Mouse (Mus musculus) kidney, adult 2 months (tissue): ENCODE data around the gene Hdc. TPM values are rescaled to one million over a fixed set of nuclear protein-coding genes. Genes with fewer than 3 reads are reported as not detected.

Experiments used
- DNase-seq: peaks from one replicate; pipeline ENCODE4 v3.0.0; 2021
- H3K27ac ChIP-seq: fragments of 200-500 bp; 2 replicates; pipeline ENCODE4 v1.5.1; 2012; ENCODE audit warnings: low read depth, low read length, control low read depth, inconsistent platforms; ENCODE audit not compliant: insufficient read depth
- H3K27me3 ChIP-seq: fragments of 200-500 bp; replicated peaks from 2 replicates; pipeline ENCODE4 v1.6.1; 2012; ENCODE audit warnings: mild to moderate bottlenecking, moderate library complexity, low read length, inconsistent platforms; ENCODE audit not compliant: control insufficient read depth, insufficient read depth
- H3K36me3 ChIP-seq: fragments of 200-500 bp; 2 replicates; pipeline ENCODE4 v1.6.1; 2012; ENCODE audit warnings: mild to moderate bottlenecking, moderate library complexity, low read length, inconsistent platforms; ENCODE audit not compliant: control insufficient read depth, insufficient read depth
- H3K4me1 ChIP-seq: fragments of 200-500 bp; 2 replicates; pipeline ENCODE4 v1.6.1; 2011; ENCODE audit warnings: low read length; ENCODE audit not compliant: control insufficient read depth, insufficient read depth
- H3K4me3 ChIP-seq: fragments of 200-500 bp; 2 replicates; pipeline ENCODE4 v1.5.1; 2011; ENCODE audit warnings: mild to moderate bottlenecking, low read depth, low read length, control low read depth; ENCODE audit not compliant: insufficient read depth
- CTCF ChIP-seq: fragments of 200-500 bp; conservative IDR thresholded peaks from 2 replicates; pipeline ENCODE4 v1.5.1; 2011; ENCODE audit warnings: low read depth, mild to moderate bottlenecking, control low read depth, low read length, moderate library complexity, mixed read lengths; ENCODE audit not compliant: insufficient read depth, insufficient read length
- POLR2A ChIP-seq: fragments of 200-500 bp; IDR thresholded peaks from one replicate; pipeline ENCODE4 v1.6.1; 2011; ENCODE audit warnings: low read depth, low read length, control low read depth
- WGBS: fragments of 180-500 bp; shearing (Covaris S2); methylation state at CpG from one replicate; pipeline ENCODE4 v1.1.7; 2018; 5-methylcytosine and 5-hydroxymethylcytosine counted together
- polyA plus RNA-seq: library from polyadenylated mRNA; depleted of rRNA; stranded (reverse); fragments of >200 nt; gene quantifications from 2 replicates; pipeline ENCODE4 v1.2.3, GENCODE M21; 2012

The Hdc gene
- polyA plus RNA-seq, 1 experiment, result 8.1 TPM

GRCm38 (mm10) chr2:126644768-126645167 lies 25.7 kb upstream of the Hdc start:
- Histone ChIP-seq H3K27me3 (no peaks in the 10 kb centered on the region), H3K4me3 (no peak overlapping the region), H3K36me3 (peaks cover 2% of the 10 kb centered on the region), H3K27ac (no peak overlapping the region), H3K4me1 (no peaks in the 10 kb centered on the region)
- TF ChIP-seq POLR2A, result no peak
- TF ChIP-seq CTCF, result no peak
- DNase-seq, result no peak
- 59% methylated on average over 1 of the region's 1 CpGs for WGBS

GRCm38 (mm10) chr2:126640298-126640697 lies 21.2 kb upstream of the Hdc start:
- TF ChIP-seq CTCF, result no peak
- TF ChIP-seq POLR2A, result no peak
- 94% methylated on average over 2 of the region's 2 CpGs for WGBS
- peaks cover 2% of the 10 kb centered on the region for H3K36me3 ChIP-seq

GRCm38 (mm10) chr2:126635939-126636823 lies 17.1 kb upstream of the Hdc start:
- no peak overlapping the region for H3K27ac ChIP-seq

More at GRCm38 (mm10) chr2:126640298-126640697, 21.2 kb upstream of the Hdc start:
- Histone ChIP-seq H3K27me3 (no peaks in the 10 kb centered on the region), H3K27ac (no peak overlapping the region), H3K4me3 (no peak overlapping the region), H3K4me1 (peaks cover 5% of the 10 kb centered on the region; the same call in 1 of the 2 replicates)
- DNase-seq, result no peak

GRCm38 (mm10) chr2:126633165-126633564 lies 14.1 kb upstream of the Hdc start:
- 62% methylated on average over 2 of the region's 2 CpGs for WGBS
- no peaks in the 10 kb centered on the region; the same call in 1 of the 2 replicates for H3K36me3 ChIP-seq
- no peaks in the 10 kb centered on the region for H3K27me3 ChIP-seq
- no peak overlapping the region for H3K27ac ChIP-seq
- peaks cover 5% of the 10 kb centered on the region; the same call in 1 of the 2 replicates for H3K4me1 ChIP-seq
- H3K4me3 ChIP-seq, result no peak overlapping the region
- peak; percentile 71 for DNase-seq
- no peak for TF ChIP-seq POLR2A
- TF ChIP-seq CTCF, result peak; percentile 49; the same call in 1 of the 2 replicates

More at GRCm38 (mm10) chr2:126635939-126636823, 17.1 kb upstream of the Hdc start:
- Histone ChIP-seq H3K4me1 (peaks cover 5% of the 10 kb centered on the region; the same call in 1 of the 2 replicates), H3K4me3 (no peak overlapping the region), H3K36me3 (no peaks in the 10 kb centered on the region), H3K27me3 (no peaks in the 10 kb centered on the region)
- DNase-seq, result peak; percentile 83
- WGBS, result 36% methylated on average over 12 of the region's 12 CpGs
- no peak for TF ChIP-seq CTCF
- no peak for TF ChIP-seq POLR2A

DNA sequence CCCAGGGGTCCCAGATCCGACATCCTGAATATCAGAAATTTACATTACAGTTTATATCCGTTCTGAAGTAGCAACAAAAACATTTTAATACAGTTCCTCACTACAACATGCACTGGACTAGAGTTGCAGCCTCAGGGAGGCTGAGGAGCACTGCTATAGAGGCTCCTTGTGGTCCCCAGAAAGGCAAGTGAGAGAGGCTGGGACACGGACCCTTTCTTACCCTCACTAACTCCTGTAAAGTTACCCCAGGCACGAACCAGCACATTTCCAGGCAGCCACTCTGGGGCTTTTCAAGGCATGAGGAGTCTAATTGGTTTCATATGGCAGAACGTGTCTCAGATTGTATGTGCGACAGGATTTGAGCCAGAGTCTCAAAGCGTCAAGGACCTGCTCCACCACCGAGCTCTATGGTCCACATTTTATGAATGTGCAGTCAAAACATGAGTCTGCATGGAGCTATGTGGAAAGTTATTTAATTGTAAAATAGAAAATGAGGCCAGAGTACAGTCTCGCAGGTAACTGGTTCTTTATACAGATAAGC lies 9.4 kb upstream of the Hdc start:
- DNase-seq, result no peak
- Histone ChIP-seq H3K27ac (no peak overlapping the region), H3K4me3 (no peak overlapping the region), H3K4me1 (no peaks in the 10 kb centered on the region; the same call in 1 of the 2 replicates), H3K27me3 (no peaks in the 10 kb centered on the region), H3K36me3 (no peaks in the 10 kb centered on the region; the same call in 1 of the 2 replicates)
- 92% methylated on average over 9 of the region's 9 CpGs for WGBS
- TF ChIP-seq CTCF (no peak), POLR2A (no peak)

- Histone ChIP-seq H3K4me1 (no peaks in the 10 kb centered on the region), H3K4me3 (no peak overlapping the region), H3K27me3 (no peaks in the 10 kb centered on the region), H3K36me3 (no peaks in the 10 kb centered on the region), H3K27ac (no peak overlapping the region)
- no peak for TF ChIP-seq POLR2A
- no peak for TF ChIP-seq CTCF
- no peak for DNase-seq
These were observed 4.0 kb upstream of the Hdc start for GRCm38 (mm10) chr2:126623138-126623537.

- Histone ChIP-seq H3K27ac (no peak overlapping the region), H3K27me3 (no peaks in the 10 kb centered on the region), H3K4me1 (no peaks in the 10 kb centered on the region), H3K4me3 (no peak overlapping the region), H3K36me3 (no peaks in the 10 kb centered on the region)
- no peak for TF ChIP-seq POLR2A
- no peak for TF ChIP-seq CTCF
- WGBS, result 35% methylated on average over 2 of the region's 2 CpGs
- peak; percentile 76 for DNase-seq
These were observed 3.4 kb upstream of the Hdc start for GRCm38 (mm10) chr2:126622455-126622854.
